Mouse (Mus musculus): ENCODE data around the gene Taar9.
"Not testable (repeated sequence)": the region's sequence is repeated elsewhere in the genome, so short reads cannot be mapped to it uniquely, and the experiment has no call there.

Gene Taar9

GRCm38 (mm10) chr10:24076200-24076599, 33.1 kb downstream of the Taar9 start, which contains the start of gene Taar8a:
Gene Taar8a (plus strand): TSS chr10:24076500.
- not testable (repeated sequence) for DNase-seq (ENCODE audit: low read depth, low spot score)

- DNase-seq (ENCODE audit: low read depth, low spot score), result not testable (repeated sequence)
Observed at GRCm38 (mm10) chr10:24074751-24075150, 34.6 kb downstream of the Taar9 start.

- no peak for DNase-seq (ENCODE audit: low read depth, low spot score)
Observed at GRCm38 (mm10) chr10:24058986-24059385, 50.3 kb downstream of the Taar9 start.

Data from CD4-positive, CD25-positive, alpha-beta regulatory T cell, adult 2 months (primary cell).